Mouse (Mus musculus): Measurements from ENCODE around the gene Acsbg2. TPM values are rescaled to one million over a fixed set of nuclear protein-coding genes. Genes with fewer than 3 reads are reported as not detected.

Gene Acsbg2
- total RNA-seq, 2 experiments from 2014 or later = not detected

Other genes starting within 250 kb of the Acsbg2 start
- 100 to 1,000 TPM; 107 to 112 TPM for gene Lonp1, start 247.6 kb downstream of the Acsbg2 start, total RNA-seq (2021)
- gene Catsperd, start 246.3 kb downstream of the Acsbg2 start, total RNA-seq (2021) = not detected
- gene Ranbp3, start 201.2 kb downstream of the Acsbg2 start, total RNA-seq (2021) = 10 to 100 TPM; 35.7 to 37.5 TPM
- 100 to 1,000 TPM; 913 to 934 TPM for gene Ndufa11, start 156.7 kb downstream of the Acsbg2 start, total RNA-seq (2021)
- gene Vmac, start 156.4 kb downstream of the Acsbg2 start, total RNA-seq (2021) = 1 to 10 TPM; 5.0 to 5.2 TPM
- gene Nrtn, start 116.9 kb downstream of the Acsbg2 start, total RNA-seq (2021) = 10 to 100 TPM; 25.7 to 28.8 TPM
- 10 to 100 TPM; 18.3 to 18.8 TPM for gene Dus3l, start 109.7 kb downstream of the Acsbg2 start, total RNA-seq (2021)
- gene Prr22, start 104.2 kb downstream of the Acsbg2 start, total RNA-seq (2021) = under 1 TPM; 0.13 to 0.22 TPM
- gene Rfx2, start 43.4 kb downstream of the Acsbg2 start, total RNA-seq (2021) = 1 to 10 TPM; 3.2 to 4.6 TPM
- gene 1700061G19Rik, start 1.0 kb upstream of the Acsbg2 start, total RNA-seq (2021) = not detected
- gene Mllt1, start 61.0 kb upstream of the Acsbg2 start, total RNA-seq (2021) = 10 to 100 TPM; 21.6 to 21.8 TPM
- not detected for gene Acer1, start 107.7 kb upstream of the Acsbg2 start, total RNA-seq (2021)
- gene Clpp, start 115.9 kb upstream of the Acsbg2 start, total RNA-seq (2021) = 10 to 100 TPM; 73.4 TPM
- 10 to 100 TPM; 65.4 to 77.8 TPM for gene Alkbh7, start 122.9 kb upstream of the Acsbg2 start, total RNA-seq (2021)
- gene Pspn, start 125.6 kb upstream of the Acsbg2 start, total RNA-seq (2021) = not detected
- 10 to 100 TPM; 20.4 to 22.7 TPM for gene Gtf2f1, start 136.8 kb upstream of the Acsbg2 start, total RNA-seq (2021)
- not detected for gene Gm17949, start 137.0 kb upstream of the Acsbg2 start, total RNA-seq (2021)
- gene Khsrp, start 157.1 kb upstream of the Acsbg2 start, total RNA-seq (2021) = 10 to 100 TPM; 44.8 to 44.9 TPM
- not detected for gene Slc25a41, start 167.2 kb upstream of the Acsbg2 start, total RNA-seq (2021)
- gene Crb3, start 184.7 kb upstream of the Acsbg2 start, total RNA-seq (2021) = under 1 TPM in 1 of 2 experiments, not detected in 1; 0.78 TPM
- 10 to 100 TPM; 65.1 to 75.0 TPM for gene Slc25a23, start 185.4 kb upstream of the Acsbg2 start, total RNA-seq (2021)
- 1 to 10 TPM in 1 of 2 experiments, under 1 TPM in 1; 0.96 to 2.1 TPM for gene Dennd1c, start 204.1 kb upstream of the Acsbg2 start, total RNA-seq (2021)
- 1 to 10 TPM; 3.2 to 3.3 TPM for gene Tubb4a, start 213.3 kb upstream of the Acsbg2 start, total RNA-seq (2021)
- gene Tnfsf9, start 230.9 kb upstream of the Acsbg2 start, total RNA-seq (2021) = under 1 TPM; 0.28 to 0.57 TPM

All from heart, postnatal 25 days (tissue).